Comparison of ENCODE assay signal across 18 mouse cellular contexts in genomic region chr10:67048871-67049615, GRCm38 (mm10). TPM values are rescaled to one million over a fixed set of nuclear protein-coding genes. Genes with fewer than 3 reads are reported as not detected.
DNase-seq lines count a peak whose midpoint lies in the region; ATAC-seq and TF ChIP-seq lines count a peak whose summit lies in the region.
"Had no signal": no experiment of that assay in that cellular context is flagged by ENCODE, and none has a peak within 500 bp of the region (broad histone marks: within the 10 kb centered on the region; RNA-seq: fewer than 3 reads in every experiment).

No protein-coding gene starts in this region.

- peaks cover 4% of the 10 kb centered on the region; the same call in 1 of the 2 replicates for H3K4me1 ChIP-seq in lung, postnatal 0 days (ENCODE audit: insufficient read depth, low read depth, low read length)

- 78% methylated on average over 13 of the region's 13 CpGs for WGBS in lung, postnatal 0 days

- no peak for TF ChIP-seq EP300 in lung, postnatal 0 days (IDR thresholded peaks at IDR 0.05)

- peak; percentile 27; the same call in 1 of the 2 replicates for ATAC-seq in lung, postnatal 0 days
- ATAC-seq in inflammation-experienced regulatory T-cells, adult 6 months = peak; percentile 55

- no peak overlapping the region for H3K9ac ChIP-seq in lung, postnatal 0 days (replicated peaks; ENCODE audit: low read depth)
- H3K9ac ChIP-seq: heart, embryonic 15.5 days; hindbrain, embryonic 14.5 days; liver, embryonic 14.5 days; neural tube, embryonic 15.5 days had no signal

- H3K27me3 ChIP-seq in lung, postnatal 0 days (replicated peaks; ENCODE audit: insufficient read depth, low read length) = no peaks in the 10 kb centered on the region
- H3K27me3 ChIP-seq: heart, embryonic 15.5 days; megakaryocyte, embryonic 14.5 days; neural tube, embryonic 15.5 days had no signal

- no peaks in the 10 kb centered on the region for H3K36me3 ChIP-seq in lung, postnatal 0 days (ENCODE audit: insufficient read depth, low read length)
- H3K36me3 ChIP-seq: heart, embryonic 15.5 days; neural tube, embryonic 15.5 days had no signal

- no peak for TF ChIP-seq CTCF in lung, postnatal 0 days (IDR thresholded peaks at IDR 0.05)

- no peak overlapping the region for H3K27ac ChIP-seq in lung, postnatal 0 days (ENCODE audit: low read length)
- H3K27ac ChIP-seq: heart, embryonic 15.5 days; hindbrain, embryonic 14.5 days; liver, embryonic 14.5 days had no signal

- peak; percentile 29 for DNase-seq in lung, postnatal 0 days (ENCODE audit: low spot score)
- no peak for DNase-seq in lung, postnatal 25 days (ENCODE audit: low spot score)
- DNase-seq in NIH3T3 (ENCODE audit: low read depth) = peak; percentile 72
- no peak for DNase-seq in urinary bladder, adult 2 months (ENCODE audit: low spot score)
- DNase-seq in cerebellum, postnatal 4 days (ENCODE audit: low spot score in 2 of 2) = no peak
- DNase-seq in kidney, postnatal 4 days = no peak
- DNase-seq in thymus, postnatal 14 days = no peak
- DNase-seq: cerebellum, adult 8-10 months; gastrocnemius, postnatal 36 days; layer of hippocampus, adult 9-11 months had no signal

- H3K4me3 ChIP-seq in lung, postnatal 0 days (ENCODE audit: low read depth, low read length) = no peak overlapping the region
- H3K4me3 ChIP-seq: erythroblast, embryonic 14.5 days; heart, embryonic 15.5 days; megakaryocyte, embryonic 14.5 days; neural tube, embryonic 15.5 days had no signal

- H3K4me2 ChIP-seq in lung, postnatal 0 days (replicated peaks; ENCODE audit: low read depth, low read length) = no peak overlapping the region
- H3K4me2 ChIP-seq: heart, embryonic 15.5 days; hindbrain, embryonic 14.5 days; neural tube, embryonic 15.5 days had no signal

- no peaks in the 10 kb centered on the region for H3K9me3 ChIP-seq in lung, postnatal 0 days (ENCODE audit: low read length)
- H3K9me3 ChIP-seq: G1E; heart, embryonic 15.5 days; megakaryocyte, embryonic 14.5 days; neural tube, embryonic 15.5 days had no signal

RNA-seq across cellular contexts. Expression of gene Jmjd1c, which starts 46.9 kb away (rescaled TPM):
- polyA plus RNA-seq in lung, postnatal 0 days (2015; fragmentation: Nextera tagmentation; extraction: Ambion mirVana) = 43.8 and 44.6 TPM in 2 replicates
- 10 to 100 TPM; 34.3 to 58.3 (median 45.7) TPM for polyA plus RNA-seq in inflammation-experienced regulatory T-cells, adult 6 months (2017; shearing (Covaris generic))
- 28.3 and 31.8 TPM in 2 replicates for polyA plus RNA-seq in urinary bladder, adult 2 months (2012; rRNA removed)

RNA-seq across cellular contexts. Expression of gene Reep3, which starts 47.7 kb away (rescaled TPM):
- polyA plus RNA-seq in lung, postnatal 0 days (2015; fragmentation: Nextera tagmentation; extraction: Ambion mirVana) = 38.4 and 43.8 TPM in 2 replicates
- polyA plus RNA-seq in inflammation-experienced regulatory T-cells, adult 6 months (2017; shearing (Covaris generic)) = 10 to 100 TPM; 16.5 to 25.6 (median 19.6) TPM
- 50.7 and 62.2 TPM in 2 replicates for polyA plus RNA-seq in urinary bladder, adult 2 months (2012; rRNA removed)

Comparison
In these comparisons a context has a peak if more than half of its experiments do, and no peak if none do; other contexts are left out.
1. DNase-seq: peak in lung, postnatal 0 days (single experiment) and NIH3T3 (single experiment); none in lung, postnatal 25 days (single experiment), urinary bladder, adult 2 months (single experiment), cerebellum, postnatal 4 days (0 of 2), kidney, postnatal 4 days (0 of 2) and thymus, postnatal 14 days (single experiment).